Mouse (Mus musculus) cerebellum, adult 9-11 months (tissue): ENCODE data around the gene Gm21861.
"Not testable (repeated sequence)": the region's sequence is repeated elsewhere in the genome, so short reads cannot be mapped to it uniquely, and the experiment has no call there.

Source experiments
- DNase-seq: peaks from one replicate; pipeline ENCODE4 v3.0.0; 2022

Gene Gm21861

GRCm38 (mm10) chrY:58814497-58814896, at the start of gene Gm21861:
Gene Gm21861, minus strand, starts transcription at chrY:58814597.
- DNase-seq = not testable (repeated sequence)
